Mouse (Mus musculus) heart, embryonic 12.5 days (tissue): Measurements from ENCODE around the gene Hs3st3a1. TPM values are rescaled to one million over a fixed set of nuclear protein-coding genes. Genes with fewer than 3 reads are reported as not detected.

ENCODE experiments used
- ATAC-seq: fragments of 200-750 bp; cut with Nextera tagmentation; 2 replicates; pipeline ENCODE4 v1.8.0; 2017; ENCODE audit warnings: moderate TSS enrichment, moderate library complexity; ENCODE audit not compliant: insufficient number of reproducible peaks, low FRiP score
- H3K27ac ChIP-seq: fragments of 300-500 bp; sonication (generic); 2 replicates; pipeline ENCODE4 v1.5.1; 2016; ENCODE audit warnings: mild to moderate bottlenecking, moderate library complexity; ENCODE audit not compliant: poor library complexity, severe bottlenecking
- H3K27me3 ChIP-seq: fragments of 300-500 bp; sonication (generic); replicated peaks from 2 replicates; pipeline ENCODE4 v1.6.1; 2016; ENCODE audit warnings: mild to moderate bottlenecking, moderate library complexity
- H3K36me3 ChIP-seq: fragments of 300-500 bp; sonication (generic); 2 replicates; pipeline ENCODE4 v1.6.1; 2016; ENCODE audit warnings: mild to moderate bottlenecking, moderate library complexity
- H3K4me1 ChIP-seq: fragments of 300-500 bp; sonication (generic); replicated peaks from 2 replicates; pipeline ENCODE4 v1.6.1; 2016; ENCODE audit warnings: mild to moderate bottlenecking
- H3K4me2 ChIP-seq: fragments of 300-500 bp; sonication (generic); 2 replicates; pipeline ENCODE4 v1.6.1; 2016; ENCODE audit warnings: mild to moderate bottlenecking, moderate library complexity
- H3K4me3 ChIP-seq: fragments of 300-500 bp; sonication (generic); 2 replicates; pipeline ENCODE4 v1.5.1; 2016; ENCODE audit warnings: mild to moderate bottlenecking
- H3K9ac ChIP-seq: fragments of 300-500 bp; sonication (generic); 2 replicates; pipeline ENCODE4 v1.6.1; 2016; ENCODE audit warnings: mild to moderate bottlenecking, moderate library complexity
- H3K9me3 ChIP-seq: fragments of 300-500 bp; sonication (generic); replicated peaks from 2 replicates; pipeline ENCODE4 v1.6.1; 2016; ENCODE audit warnings: mild to moderate bottlenecking, moderate library complexity
- WGBS: fragments of 180-500 bp; shearing (Covaris S2); methylation state at CpG from one replicate; pipeline ENCODE4 v1.1.7; 2016; 5-methylcytosine and 5-hydroxymethylcytosine counted together
- polyA plus RNA-seq: library from polyadenylated mRNA; unstranded; fragments of >200 nt; fragmentation: Nextera tagmentation; extraction: Ambion mirVana; gene quantifications from 2 replicates; pipeline ENCODE4 v1.2.1, GENCODE M21; 2016

The Hs3st3a1 gene
- polyA plus RNA-seq, 1 experiment from 2014 or later, result 1.6 TPM

DNA sequence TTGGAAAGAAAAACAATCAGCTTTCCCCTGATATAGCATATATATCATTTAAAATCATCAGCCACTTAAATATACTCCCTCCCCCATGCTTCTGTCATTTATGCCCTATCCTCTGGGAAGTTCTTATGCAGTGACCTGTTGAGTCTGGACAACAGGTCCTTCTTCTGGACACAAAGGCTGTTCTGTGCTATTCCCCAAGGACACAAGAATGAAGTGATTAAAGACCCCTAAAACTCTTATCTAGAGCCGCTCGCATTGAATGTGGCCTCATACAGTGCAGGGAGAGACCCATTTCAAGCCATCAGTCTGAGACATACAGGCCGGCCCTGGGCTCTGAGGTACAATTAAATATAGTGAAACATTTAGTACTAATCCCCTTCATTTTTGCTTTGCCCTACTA is 2.6 kb downstream of the Hs3st3a1 start:
- no peak overlapping the region for H3K4me3 ChIP-seq
- H3K9me3 ChIP-seq, result no peaks in the 10 kb centered on the region
- no peak overlapping the region for H3K27ac ChIP-seq
- H3K27me3 ChIP-seq, result peaks cover 28% of the 10 kb centered on the region
- H3K4me1 ChIP-seq, result peaks cover 13% of the 10 kb centered on the region
- H3K4me2 ChIP-seq, result peak overlapping the region; percentile 3; the same call in 1 of the 2 replicates
- ATAC-seq, result no peak
- WGBS, result 62% methylated on average over 3 of the region's 3 CpGs
- H3K36me3 ChIP-seq, result no peaks in the 10 kb centered on the region
- no peak overlapping the region for H3K9ac ChIP-seq

GRCm38 (mm10) chr11:64438909-64439308 is 3.8 kb downstream of the Hs3st3a1 start:
- Histone ChIP-seq H3K4me2 (no peak overlapping the region), H3K27ac (no peak overlapping the region), H3K4me1 (peaks cover 13% of the 10 kb centered on the region), H3K27me3 (peaks cover 33% of the 10 kb centered on the region), H3K36me3 (no peaks in the 10 kb centered on the region), H3K4me3 (no peak overlapping the region), H3K9ac (no peak overlapping the region), H3K9me3 (no peaks in the 10 kb centered on the region)
- no peak for ATAC-seq
- WGBS, result 25% methylated on average over 3 of the region's 3 CpGs

GRCm38 (mm10) chr11:64442119-64442518 is 7.0 kb downstream of the Hs3st3a1 start:
- no peaks in the 10 kb centered on the region for H3K9me3 ChIP-seq
- H3K9ac ChIP-seq, result no peak overlapping the region
- no peak overlapping the region for H3K4me3 ChIP-seq
- WGBS, result 29% methylated on average over 8 of the region's 8 CpGs
- no peak overlapping the region for H3K27ac ChIP-seq
- H3K27me3 ChIP-seq, result peaks cover 34% of the 10 kb centered on the region
- no peak for ATAC-seq
- H3K4me1 ChIP-seq, result peaks cover 3% of the 10 kb centered on the region; the same call in 1 of the 2 replicates
- peak overlapping the region; percentile 51 for H3K4me2 ChIP-seq
- H3K36me3 ChIP-seq, result no peaks in the 10 kb centered on the region

DNA sequence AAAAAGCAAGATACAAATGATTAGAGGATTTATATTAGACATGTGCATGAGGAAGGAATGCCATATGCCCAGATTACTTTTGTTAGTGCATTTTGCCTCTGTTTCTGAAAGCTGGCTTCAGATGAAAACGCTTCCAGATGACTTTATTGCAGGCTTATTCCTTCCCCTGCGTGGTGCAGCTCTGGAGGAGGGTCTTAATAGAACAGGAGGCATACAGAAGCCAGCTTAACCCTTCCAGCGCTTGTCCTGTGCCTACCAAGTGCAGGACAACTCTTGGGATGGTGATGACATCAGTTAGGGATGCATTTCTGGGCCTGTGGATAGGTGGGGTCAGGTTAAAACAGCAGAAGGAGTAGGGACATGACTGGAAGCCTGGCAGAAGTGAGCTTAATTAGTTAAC is 7.6 kb downstream of the Hs3st3a1 start:
- H3K4me2 ChIP-seq, result no peak overlapping the region
- H3K36me3 ChIP-seq, result no peaks in the 10 kb centered on the region
- H3K27ac ChIP-seq, result no peak overlapping the region
- H3K9ac ChIP-seq, result no peak overlapping the region
- H3K4me3 ChIP-seq, result no peak overlapping the region
- H3K9me3 ChIP-seq, result no peaks in the 10 kb centered on the region
- peaks cover 3% of the 10 kb centered on the region; the same call in 1 of the 2 replicates for H3K4me1 ChIP-seq
- peaks cover 33% of the 10 kb centered on the region for H3K27me3 ChIP-seq
- ATAC-seq, result no peak
- 37% methylated on average over 3 of the region's 3 CpGs for WGBS

DNA sequence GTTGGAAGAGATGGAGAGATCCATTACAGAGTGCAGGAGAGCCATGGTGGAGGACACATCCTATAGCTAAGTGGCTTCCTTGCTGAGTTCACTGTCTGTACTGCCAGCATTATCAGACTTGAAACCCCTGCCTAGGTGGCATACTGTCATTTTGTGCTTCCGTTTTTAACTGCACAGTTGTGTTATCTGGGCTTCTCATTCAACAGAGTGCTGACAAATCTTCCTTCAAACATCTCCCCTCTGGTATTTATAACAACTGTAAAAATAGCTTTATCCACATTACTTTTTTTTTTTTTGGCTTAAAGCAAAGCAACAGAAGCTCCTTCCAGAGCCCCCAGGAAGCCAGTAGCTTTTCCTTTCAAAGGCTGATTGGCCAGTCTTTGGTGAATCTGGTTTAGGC is 10.1 kb downstream of the Hs3st3a1 start:
- no peak for ATAC-seq
- 42% methylated on average over 1 of the region's 1 CpGs for WGBS
- no peaks in the 10 kb centered on the region for H3K36me3 ChIP-seq

GRCm38 (mm10) chr11:64448586-64449315 is 13.6 kb downstream of the Hs3st3a1 start:
- Histone ChIP-seq H3K9ac (no peak overlapping the region), H3K36me3 (no peaks in the 10 kb centered on the region), H3K4me3 (no peak overlapping the region), H3K4me1 (no peaks in the 10 kb centered on the region), H3K9me3 (no peaks in the 10 kb centered on the region), H3K27me3 (peaks cover 6% of the 10 kb centered on the region), H3K4me2 (no peak overlapping the region), H3K27ac (no peak overlapping the region)
- WGBS, result 68% methylated on average over 9 of the region's 9 CpGs
- no peak for ATAC-seq

More for the DNA sequence above, 10.1 kb downstream of the Hs3st3a1 start:
- H3K9me3 ChIP-seq, result no peaks in the 10 kb centered on the region
- H3K4me3 ChIP-seq, result no peak overlapping the region
- H3K4me2 ChIP-seq, result no peak overlapping the region
- H3K4me1 ChIP-seq, result peaks cover 3% of the 10 kb centered on the region; the same call in 1 of the 2 replicates
- H3K9ac ChIP-seq, result no peak overlapping the region
- no peak overlapping the region for H3K27ac ChIP-seq
- peaks cover 25% of the 10 kb centered on the region for H3K27me3 ChIP-seq

DNA sequence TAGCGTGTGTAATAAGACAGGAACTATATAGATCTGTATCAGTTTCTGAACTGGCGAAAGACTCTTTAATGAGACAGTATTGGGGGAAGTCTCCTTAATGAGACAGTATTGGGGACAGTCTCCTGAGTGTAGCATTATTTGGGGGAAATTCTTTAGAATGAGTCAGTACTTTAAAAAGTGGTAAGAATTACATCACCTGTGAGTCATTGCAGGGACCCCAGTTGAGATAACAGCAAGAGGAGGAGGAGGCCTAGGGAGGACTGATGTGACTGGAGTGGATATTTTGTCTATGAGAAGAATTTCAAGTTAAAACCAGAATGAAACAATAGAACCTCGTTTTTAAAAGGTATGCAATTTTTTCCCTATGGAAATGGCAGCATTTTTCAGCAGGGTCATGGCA is 26.6 kb downstream of the Hs3st3a1 start:
- no peak overlapping the region for H3K9ac ChIP-seq
- no peaks in the 10 kb centered on the region for H3K9me3 ChIP-seq
- no peak overlapping the region for H3K4me2 ChIP-seq
- H3K4me1 ChIP-seq, result no peaks in the 10 kb centered on the region
- H3K27ac ChIP-seq, result no peak overlapping the region
- 68% methylated on average over 3 of the region's 3 CpGs for WGBS
- no peak overlapping the region for H3K4me3 ChIP-seq
- no peaks in the 10 kb centered on the region for H3K36me3 ChIP-seq
- ATAC-seq, result no peak
- no peaks in the 10 kb centered on the region for H3K27me3 ChIP-seq

DNA sequence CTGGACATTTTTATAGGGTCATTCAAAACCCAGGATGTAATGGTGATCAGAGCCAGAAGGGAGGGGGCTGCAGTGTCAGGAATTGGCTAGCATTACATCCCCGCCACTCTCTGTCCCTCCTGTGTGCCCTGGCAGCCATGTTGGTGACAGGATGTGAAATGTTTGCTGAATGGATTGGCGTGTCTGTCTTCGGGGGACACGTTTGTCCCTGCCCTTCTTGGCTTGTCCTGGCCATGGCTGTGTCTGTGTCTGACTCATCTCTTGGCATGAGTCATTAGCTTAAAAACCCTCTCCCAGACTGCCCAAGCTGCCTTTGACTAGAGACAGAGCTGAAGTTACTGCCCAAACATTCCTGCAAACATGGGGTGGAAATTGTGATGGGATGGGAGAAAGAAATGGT is 33.6 kb downstream of the Hs3st3a1 start:
- no peak for ATAC-seq
- H3K27ac ChIP-seq, result no peak overlapping the region
- H3K9me3 ChIP-seq, result no peaks in the 10 kb centered on the region
- no peak overlapping the region for H3K9ac ChIP-seq
- H3K4me3 ChIP-seq, result no peak overlapping the region
- no peak overlapping the region for H3K4me2 ChIP-seq
- 51% methylated on average over 4 of the region's 4 CpGs for WGBS
- H3K4me1 ChIP-seq, result 0 out of 2 replicates have a peak, but pooled peaks cover 3% of the 10 kb centered on the region
- peaks cover 14% of the 10 kb centered on the region; the same call in 1 of the 2 replicates for H3K27me3 ChIP-seq
- no peaks in the 10 kb centered on the region for H3K36me3 ChIP-seq

DNA sequence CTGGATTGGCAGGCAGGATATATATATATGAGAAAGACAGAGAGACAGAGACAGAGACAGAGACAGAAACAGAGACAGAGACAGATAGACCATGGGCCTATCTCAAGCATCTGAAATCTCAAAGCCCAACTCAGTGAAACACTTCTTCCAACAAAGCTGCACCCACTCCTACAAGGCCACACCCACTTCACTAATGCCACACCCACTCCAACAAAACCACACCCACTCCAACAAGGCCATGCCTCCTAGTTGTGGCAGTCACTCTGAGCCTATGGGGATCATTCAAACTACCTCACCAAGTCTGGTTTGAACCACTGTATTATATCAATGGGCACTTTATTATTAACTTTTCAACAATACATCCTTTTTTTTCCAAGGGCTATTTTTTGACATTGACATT is 35.6 kb downstream of the Hs3st3a1 start:
- Histone ChIP-seq H3K4me1 (0 out of 2 replicates have a peak, but pooled peaks cover 3% of the 10 kb centered on the region), H3K36me3 (no peaks in the 10 kb centered on the region), H3K27ac (no peak overlapping the region), H3K4me3 (no peak overlapping the region), H3K9ac (no peak overlapping the region), H3K9me3 (no peaks in the 10 kb centered on the region), H3K27me3 (peaks cover 14% of the 10 kb centered on the region; the same call in 1 of the 2 replicates), H3K4me2 (no peak overlapping the region)
- ATAC-seq, result no peak

DNA sequence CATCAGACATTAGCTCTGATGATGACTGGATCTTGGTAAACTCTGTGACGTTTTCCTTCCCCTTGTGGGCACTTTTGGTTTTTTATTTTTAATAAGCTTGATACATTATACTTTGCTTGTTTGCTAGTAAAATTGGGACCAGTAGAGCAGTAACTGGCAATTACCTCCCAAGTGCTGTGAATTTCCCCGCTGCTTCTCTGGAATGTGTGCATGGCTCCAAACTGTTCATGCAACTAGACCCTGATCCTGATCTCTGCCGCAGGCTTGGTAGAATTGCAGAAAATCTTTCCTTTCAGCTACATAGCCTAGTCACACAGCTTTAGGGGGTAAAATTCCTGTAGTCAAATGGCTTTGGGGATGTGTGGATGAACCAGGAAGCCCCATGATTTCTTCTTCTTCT is 38.5 kb downstream of the Hs3st3a1 start:
- no peak overlapping the region for H3K4me2 ChIP-seq
- no peaks in the 10 kb centered on the region for H3K9me3 ChIP-seq
- no peaks in the 10 kb centered on the region for H3K36me3 ChIP-seq
- ATAC-seq, result no peak
- H3K27me3 ChIP-seq, result peaks cover 9% of the 10 kb centered on the region; the same call in 1 of the 2 replicates
- WGBS, result 62% methylated on average over 3 of the region's 3 CpGs
- H3K4me1 ChIP-seq, result 0 out of 2 replicates have a peak, but pooled peaks cover 3% of the 10 kb centered on the region
- H3K4me3 ChIP-seq, result no peak overlapping the region
- no peak overlapping the region for H3K9ac ChIP-seq
- no peak overlapping the region for H3K27ac ChIP-seq

DNA sequence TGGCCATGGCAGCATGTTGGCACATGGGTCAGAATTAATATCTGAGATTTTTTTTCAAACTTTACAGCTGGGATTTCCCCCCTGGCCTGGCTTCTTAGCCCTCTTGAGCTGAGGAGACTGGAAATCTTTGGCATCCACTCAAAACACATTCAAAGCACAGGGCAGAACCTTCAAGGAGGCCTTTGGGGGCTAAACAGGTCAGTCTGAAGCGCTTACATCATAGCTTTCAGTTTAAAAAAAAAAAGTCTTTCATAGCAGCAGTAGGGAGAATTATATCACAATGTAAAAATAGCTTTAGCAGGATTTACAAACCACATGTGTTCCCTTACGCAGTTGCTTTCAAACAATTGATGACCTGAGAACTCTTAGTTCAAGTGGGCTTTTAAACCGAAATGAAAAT is 46.3 kb downstream of the Hs3st3a1 start:
- no peak for ATAC-seq
- WGBS, result 48% methylated on average over 3 of the region's 3 CpGs
- 0 out of 2 replicates have a peak overlapping the region, but pooled peaks have one; percentile 21 for H3K27ac ChIP-seq

More for the DNA sequence above, 46.3 kb downstream of the Hs3st3a1 start:
- no peaks in the 10 kb centered on the region for H3K36me3 ChIP-seq
- H3K9ac ChIP-seq, result no peak overlapping the region
- no peaks in the 10 kb centered on the region for H3K9me3 ChIP-seq
- H3K4me3 ChIP-seq, result no peak overlapping the region
- no peaks in the 10 kb centered on the region; the same call in 1 of the 2 replicates for H3K4me1 ChIP-seq
- no peaks in the 10 kb centered on the region for H3K27me3 ChIP-seq
- no peak overlapping the region for H3K4me2 ChIP-seq
